Mouse (Mus musculus) adrenal gland, postnatal 10 days (tissue): ENCODE results near the gene Axin2. TPM values are rescaled to one million over a fixed set of nuclear protein-coding genes. Genes with fewer than 3 reads are reported as not detected.

ENCODE experiments used
- DNase-seq: peaks from one replicate; pipeline ENCODE4 v3.0.0; 2021; ENCODE audit warnings: mixed read lengths
- total RNA-seq, 2 experiments: library from RNA; stranded (reverse); gene quantifications; 2 replicates each; pipeline ENCODE4 v1.2.3; 2021

Axin2 gene
- total RNA-seq, 2 experiments from 2014 or later = 31.5 to 35.3 TPM

DNA sequence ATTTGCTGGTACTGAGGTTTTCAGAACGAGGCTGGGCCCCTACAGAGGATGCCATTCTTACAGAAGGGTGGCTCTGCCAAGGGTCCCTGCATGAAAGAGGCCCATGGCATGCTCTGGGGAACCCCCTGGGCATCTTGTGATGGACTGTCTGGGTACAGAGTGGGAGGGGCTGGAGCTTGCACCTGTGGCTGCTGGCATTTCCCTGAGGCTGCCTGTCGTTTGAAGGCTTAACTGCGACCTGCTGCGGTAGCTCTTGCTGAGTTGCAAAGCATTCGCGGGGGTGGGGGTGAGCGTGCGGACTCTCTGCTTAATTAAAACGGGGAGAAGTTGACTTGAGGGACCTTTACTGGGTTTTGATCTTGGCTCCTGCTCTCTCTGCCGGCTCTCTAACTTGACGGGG is 55.4 kb downstream of the Axin2 start:
- no peak for DNase-seq

DNA sequence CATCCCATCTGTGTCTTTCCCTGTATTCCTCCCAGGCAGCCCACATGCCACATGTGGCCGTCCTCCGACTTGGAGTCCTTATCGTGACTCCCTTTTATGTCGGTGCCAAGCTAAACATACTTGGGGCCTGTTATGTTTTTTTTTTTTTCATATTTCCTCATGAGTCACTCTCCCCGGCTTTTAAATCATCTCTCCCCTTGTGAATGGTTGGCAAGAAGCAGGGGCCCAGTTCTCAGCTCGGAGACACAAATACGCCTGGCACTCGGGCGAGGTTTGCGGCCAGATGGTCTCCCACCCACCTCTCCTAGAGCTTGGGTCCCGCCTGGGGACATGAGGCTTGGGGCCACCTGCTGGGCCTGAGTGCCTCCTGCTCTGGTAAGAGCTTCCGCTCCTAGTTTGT is 60.4 kb downstream of the Axin2 start:
- DNase-seq = peak; percentile 74

DNA sequence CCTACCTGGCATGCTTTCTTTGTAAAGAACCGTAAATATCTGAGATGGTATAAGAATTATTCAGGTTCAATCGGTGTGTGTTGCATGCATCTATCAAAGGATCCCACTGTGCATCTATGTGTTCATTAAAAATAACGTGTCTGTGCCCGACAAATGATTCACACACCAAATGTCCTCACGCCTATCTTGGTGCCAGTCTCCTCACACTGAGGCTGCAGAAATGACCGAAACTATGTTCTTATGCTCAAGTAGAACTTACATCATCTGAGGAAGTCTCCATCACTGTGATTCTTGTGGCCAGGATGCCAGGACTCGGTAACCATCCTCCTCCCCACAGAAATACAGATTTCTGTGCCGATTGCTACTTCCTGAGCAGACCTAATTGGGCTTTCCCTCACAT is 60.9 kb downstream of the Axin2 start:
- no peak for DNase-seq

DNA sequence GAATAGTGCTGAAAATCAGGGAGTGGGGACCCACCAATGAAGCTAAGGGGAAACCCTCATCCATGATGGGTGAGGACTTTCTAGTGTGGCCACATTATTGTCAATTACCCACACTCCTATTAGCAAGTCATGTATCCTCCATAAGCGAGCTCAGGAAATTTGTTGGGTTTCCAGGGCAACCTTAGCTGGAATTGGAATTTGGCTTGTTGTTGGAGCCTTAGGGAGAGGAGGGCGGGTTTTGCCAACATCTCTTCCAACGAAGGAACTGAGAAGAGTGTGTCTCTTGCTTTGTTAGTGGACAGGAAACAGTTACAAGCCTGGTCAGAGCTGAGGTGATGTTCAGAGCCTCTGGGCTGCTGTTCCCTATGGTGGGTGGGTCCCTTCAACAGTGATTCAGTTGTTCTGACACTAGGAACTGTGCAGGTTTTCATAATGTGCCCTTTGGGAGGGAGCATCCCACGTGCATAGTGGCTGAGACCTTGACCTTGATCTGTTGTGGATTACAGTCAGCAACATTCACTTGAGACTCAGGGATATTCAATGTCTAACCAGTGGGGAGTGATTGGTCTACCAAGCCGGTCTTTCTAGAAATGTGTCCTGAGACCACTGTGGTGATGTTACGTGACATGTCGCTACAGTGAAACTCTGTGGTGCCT is 63.4 kb downstream of the Axin2 start:
- DNase-seq = no peak

DNA sequence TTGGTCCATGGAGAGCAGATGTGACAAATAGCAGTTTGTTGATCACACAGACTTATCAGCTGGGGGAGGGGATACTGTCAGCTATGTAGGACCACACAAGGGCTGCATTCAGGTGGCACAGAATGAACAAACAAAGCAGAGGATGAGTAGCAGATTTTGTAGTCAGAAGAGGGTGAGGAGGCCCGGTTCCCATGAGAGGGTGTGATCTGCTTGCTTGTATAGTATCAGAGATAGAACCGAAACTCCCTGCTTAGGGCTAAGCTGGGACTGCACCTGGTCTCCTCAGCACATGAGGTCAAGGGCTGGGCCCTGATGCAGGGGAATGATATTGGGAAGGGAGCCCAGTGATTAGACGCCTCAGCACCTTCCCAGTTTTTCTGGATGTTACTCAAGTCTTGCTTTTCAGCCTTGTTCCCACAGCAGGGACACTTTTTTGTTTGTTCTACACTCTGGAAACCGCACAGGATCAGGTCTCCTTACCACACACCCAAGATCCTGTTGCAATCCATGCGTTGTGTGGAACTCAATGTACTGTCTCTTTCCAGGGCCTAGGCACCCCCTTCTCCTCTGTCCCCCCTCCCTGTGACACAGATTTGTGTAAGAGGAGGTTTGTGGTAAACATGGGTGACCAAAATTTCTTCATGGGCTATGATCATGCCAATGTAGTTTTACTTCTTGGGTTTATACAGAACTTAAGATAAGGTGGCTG is 64.7 kb downstream of the Axin2 start:
- no peak for DNase-seq

DNA sequence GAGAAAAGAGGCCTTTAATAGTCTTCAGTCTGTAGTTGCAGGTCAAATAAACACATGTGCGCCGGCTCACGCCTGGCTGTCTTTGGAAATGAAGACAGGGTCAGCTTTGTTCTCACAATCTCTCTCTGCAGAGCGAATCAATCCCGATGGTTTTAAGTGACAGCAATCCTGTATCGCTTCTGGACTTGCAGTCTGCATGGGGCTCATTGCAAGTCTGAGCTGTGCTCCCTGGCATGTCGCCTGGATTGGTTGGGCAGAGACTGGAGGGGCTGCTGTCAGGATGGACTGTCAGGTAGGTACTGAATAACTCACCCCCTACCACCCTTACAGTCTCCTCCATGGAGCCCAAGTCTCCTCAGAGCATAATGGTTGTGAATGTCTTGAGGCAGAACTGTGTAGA is 65.7 kb downstream of the Axin2 start:
- no peak for DNase-seq

DNA sequence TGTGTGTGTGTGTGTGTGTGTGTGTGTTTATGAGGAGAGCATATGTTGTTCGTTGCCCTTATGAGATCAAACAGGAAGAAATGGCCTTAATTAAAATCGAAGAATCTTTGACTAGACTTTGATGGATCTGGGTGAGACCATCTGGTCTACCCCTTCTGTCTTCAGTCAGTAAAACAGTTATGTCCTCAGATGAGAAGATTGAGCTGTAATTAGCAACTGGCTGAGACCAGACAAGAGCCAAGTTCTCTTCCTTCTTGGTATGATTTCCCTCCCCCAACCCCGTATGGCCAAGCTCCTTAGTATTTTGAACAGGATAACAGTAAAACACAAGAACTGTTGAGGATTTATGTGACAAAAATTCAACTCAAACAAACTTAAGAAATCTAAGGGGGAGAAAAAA is 67.1 kb downstream of the Axin2 start:
- no peak for DNase-seq

DNA sequence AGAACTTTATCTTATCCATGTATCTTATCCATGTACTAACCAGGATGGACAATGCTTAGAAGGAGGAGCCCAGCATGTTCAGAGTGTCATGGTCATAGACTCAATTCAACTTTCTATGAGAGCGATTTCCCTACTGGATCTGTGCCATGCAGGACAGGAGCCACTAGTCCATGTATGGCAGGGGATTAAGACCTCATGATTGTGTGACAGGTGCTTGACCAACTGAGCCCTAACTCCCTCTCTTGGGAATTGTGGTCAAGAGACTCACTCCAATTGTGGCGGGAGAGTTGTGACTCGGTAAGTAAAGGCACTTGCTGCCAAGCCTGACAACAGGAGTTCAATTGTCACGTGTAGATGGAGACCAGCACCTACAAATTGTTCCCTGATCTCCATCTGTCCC is 67.6 kb downstream of the Axin2 start:
- no peak for DNase-seq

DNA sequence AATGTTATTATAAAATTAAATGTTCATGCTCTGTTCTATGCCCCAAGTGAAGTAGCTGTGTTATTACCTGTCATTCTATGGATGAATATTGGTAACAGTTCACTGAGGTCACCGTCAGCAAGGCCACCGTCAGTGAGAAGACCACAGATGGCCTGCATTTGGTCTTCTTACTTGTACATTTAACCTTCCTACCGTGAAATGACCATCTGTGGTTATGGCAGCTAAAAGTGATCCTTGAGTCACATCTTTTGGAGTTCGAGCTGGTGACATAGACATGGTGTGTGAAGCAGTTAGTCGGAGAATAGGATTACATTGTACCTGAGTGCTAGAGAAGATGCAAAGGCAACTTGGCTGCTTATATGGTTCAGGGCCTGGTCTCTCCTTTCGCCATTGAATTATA is 68.1 kb downstream of the Axin2 start:
- DNase-seq = no peak

DNA sequence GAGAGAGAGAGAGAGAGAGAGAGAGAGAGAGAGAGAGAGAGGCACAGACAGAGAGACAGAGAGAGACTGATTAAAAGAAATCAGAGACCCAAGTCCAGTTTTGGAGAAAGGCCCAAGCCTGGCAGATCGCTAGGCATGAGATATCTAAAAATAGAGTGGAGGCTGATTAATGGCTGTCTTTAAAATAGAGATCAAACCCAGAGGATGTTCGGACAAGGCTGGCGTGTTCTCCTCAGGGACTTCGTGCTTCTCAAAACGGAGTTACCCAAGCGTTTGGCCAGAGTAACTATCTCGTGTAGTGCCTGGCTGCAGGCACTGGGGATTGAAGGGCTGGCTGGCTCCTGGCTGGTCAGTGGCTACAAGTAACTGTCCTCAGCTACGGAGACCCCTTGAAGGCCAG is 69.8 kb downstream of the Axin2 start:
- peak; percentile 68 for DNase-seq

DNA sequence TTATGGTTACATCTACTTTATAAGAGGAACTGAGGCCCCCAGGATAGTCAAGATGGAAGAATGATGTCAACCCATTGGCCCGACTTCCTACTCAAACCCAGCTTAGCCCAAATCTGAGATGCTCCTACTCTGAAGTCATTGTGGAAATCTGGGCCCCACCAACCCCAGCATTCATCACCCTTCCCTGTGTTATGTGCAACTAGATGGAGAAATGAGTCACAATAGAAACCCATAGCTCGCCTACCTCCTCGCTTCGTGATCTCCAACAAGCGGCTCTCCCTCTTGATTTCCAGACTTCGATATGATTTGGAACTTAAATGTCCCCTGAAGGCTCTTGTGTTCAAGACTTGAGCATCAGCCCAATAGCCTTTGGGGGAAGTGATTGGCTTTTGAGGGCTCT is 73.3 kb downstream of the Axin2 start:
- no peak for DNase-seq

DNA sequence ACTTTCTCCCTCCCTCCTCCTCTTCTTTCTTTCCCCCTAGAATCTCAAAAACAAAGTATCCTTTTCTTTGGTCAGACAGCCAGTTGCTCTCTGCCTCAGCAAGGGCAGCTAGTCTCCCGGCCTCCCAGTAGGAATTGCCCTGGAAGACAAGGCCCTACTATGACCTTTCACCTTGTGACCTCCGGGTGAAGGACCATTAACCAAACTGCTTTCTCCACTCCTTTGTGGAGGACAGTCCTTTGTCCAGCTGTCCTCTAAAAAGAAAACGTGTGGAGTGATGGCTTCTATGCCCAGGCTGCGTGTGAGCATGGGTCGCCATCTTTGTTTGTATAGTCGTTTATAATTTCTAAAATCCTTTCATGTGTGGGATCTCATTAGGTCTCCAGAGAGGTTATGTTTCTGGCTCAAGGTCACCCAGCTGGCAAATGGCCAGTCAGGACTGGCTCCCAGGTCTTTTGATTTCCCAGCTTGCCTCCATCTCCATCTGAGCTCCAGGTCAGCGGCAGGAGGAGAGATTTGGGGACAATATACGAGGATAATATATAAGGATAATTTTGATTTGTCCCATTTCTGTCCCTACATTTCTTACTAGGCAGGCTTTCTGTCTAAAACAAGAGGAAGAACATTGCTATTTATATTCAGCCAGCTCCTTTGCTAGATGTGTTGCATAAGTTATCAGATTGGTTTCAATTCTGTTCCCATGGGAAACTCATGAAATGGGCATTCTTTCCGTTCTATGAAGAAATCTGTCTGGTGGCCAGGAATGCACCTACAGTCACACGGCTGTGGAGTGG is 75.2 kb downstream of the Axin2 start:
- peak; percentile 66 for DNase-seq

DNA sequence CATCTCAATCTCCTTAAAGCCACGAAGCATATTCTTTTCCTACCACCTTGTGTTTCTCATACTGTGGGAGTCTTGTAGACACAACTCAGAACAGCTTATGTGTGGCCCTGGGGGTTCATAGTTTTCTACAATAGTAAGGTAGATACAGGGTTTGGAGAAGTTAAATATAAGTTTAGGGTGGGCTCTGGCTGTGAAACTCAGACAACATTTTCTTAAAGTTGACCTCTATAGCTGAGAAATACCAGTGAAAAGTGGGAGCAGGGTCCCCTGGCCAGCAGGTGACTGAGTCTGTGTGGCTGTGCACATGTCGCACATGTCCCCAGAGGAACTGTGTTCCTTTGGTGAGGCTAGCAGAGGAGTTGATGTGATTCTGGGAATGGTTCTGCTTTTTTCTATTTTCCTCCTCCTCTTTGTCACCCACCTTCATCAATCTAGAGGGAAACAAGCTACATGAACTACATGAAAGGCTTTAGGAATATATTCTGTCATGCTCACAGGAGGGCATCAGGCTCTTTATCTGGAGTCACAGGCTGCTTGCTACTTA is 75.9 kb downstream of the Axin2 start:
- no peak for DNase-seq

DNA sequence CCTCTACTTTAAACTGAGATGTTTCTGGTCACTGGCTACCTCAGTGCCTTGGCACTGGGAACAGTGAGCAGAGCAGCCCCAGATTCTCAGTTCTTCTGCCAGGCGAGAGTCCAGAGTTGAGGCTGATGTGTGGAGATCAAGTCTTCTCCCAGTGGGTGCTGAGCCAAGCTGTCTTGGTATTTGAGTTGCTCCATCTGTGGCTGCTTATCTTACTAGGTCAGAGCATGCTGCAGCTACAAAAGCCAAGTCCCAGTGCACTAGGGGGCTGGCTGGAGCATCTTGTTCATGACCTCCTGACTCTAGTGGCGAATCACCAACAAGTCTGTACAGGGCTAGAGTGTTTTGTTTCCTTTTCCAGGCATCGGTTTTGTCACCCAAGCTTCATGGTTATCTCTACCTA is 77.7 kb downstream of the Axin2 start:
- peak; percentile 58 for DNase-seq

Other genes with a start within 250 kb of the Axin2 start
- not detected for gene E030025P04Rik, start 224.0 kb downstream of the Axin2 start, total RNA-seq